Mouse (Mus musculus) spleen, adult 12 weeks (tissue): Measurements from ENCODE around the gene Hsf2bp.

ENCODE experiments used
- DNase-seq: peaks from one replicate; pipeline ENCODE4 v3.0.0; 2022; ENCODE audit warnings: low spot score

The Hsf2bp gene

GRCm38 (mm10) chr17:31937141-31937554 lies 99.0 kb downstream of the Hsf2bp start:
- no peak for DNase-seq

DNA sequence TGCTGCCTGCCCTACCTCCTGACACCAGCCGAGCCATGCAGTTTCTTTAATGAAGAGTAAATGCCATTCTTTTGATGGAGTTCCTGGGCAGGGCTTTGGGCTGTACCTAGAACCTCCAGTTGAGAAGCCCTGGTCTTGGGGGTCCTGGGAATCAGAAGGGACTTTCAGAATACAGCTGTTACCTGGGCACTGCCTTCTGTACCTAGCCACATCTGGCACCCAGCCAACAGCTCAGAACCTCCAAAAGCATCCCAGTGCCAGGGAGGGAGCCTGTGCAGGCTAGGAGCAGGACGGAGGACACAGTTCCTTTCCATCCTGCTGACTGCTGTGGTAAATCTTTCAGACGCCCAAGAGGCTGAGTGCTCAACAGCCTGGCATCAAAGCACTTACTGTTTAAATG lies 100.3 kb downstream of the Hsf2bp start:
- DNase-seq = no peak

DNA sequence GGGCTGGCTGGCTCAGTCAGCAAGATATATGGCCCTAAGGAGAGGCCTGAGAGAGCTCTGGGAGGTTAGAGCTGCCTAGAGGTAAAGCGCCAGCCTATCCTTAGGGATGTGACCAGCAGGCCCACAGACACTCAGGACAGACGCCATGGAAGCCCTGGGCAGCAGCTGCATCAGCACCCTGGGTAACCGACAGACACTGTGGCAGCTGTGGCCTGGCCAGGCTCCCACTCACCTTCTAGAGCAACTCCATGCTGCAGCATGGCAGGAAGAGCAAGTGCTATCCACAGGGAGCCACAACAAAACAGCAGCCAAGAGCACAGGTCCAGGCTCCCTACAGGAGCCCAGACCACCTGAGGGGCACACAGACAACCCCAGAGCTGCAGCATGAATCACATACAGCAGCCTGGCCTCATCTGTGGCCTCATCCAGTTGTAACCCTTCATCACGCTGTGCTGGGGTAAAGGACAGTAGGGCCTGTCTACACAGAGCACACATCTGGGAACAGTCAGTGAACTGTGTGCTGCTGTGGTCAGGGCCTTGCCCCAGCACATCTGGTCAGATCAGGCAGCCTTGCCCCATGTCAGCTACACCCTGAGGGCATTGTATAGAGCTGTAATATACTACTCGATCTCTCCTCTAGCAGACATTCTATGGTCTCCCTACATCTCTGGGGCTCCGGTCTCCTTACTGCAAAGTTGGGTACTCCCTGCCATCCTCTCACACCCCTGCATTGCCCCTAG lies 100.9 kb downstream of the Hsf2bp start:
- no peak for DNase-seq

GRCm38 (mm10) chr17:31933956-31934355 lies 102.2 kb downstream of the Hsf2bp start:
- no peak for DNase-seq

GRCm38 (mm10) chr17:31931499-31931898 lies 104.7 kb downstream of the Hsf2bp start:
- no peak for DNase-seq

- no peak for DNase-seq
Measured at GRCm38 (mm10) chr17:31929844-31930715, 106.1 kb downstream of the Hsf2bp start.

DNA sequence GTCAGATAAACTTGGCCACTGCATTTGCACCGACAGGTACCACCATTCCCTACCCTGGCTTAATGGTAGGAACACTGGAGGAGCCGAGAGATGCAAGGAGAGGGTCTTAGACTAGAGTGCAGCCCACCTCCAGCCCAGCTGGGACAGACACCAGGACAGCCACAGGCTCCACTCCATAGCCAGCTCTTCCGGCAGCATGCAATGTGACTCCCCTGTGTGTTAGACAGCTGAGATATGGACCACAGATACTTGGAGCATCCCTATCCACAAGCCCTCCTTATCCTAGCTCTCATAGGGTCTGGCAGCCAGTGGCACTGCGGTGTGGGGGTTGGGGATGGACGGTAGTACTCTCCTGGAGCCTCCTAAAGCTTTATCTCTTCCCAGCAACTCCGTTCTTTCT lies 107.1 kb downstream of the Hsf2bp start:
- no peak for DNase-seq

DNA sequence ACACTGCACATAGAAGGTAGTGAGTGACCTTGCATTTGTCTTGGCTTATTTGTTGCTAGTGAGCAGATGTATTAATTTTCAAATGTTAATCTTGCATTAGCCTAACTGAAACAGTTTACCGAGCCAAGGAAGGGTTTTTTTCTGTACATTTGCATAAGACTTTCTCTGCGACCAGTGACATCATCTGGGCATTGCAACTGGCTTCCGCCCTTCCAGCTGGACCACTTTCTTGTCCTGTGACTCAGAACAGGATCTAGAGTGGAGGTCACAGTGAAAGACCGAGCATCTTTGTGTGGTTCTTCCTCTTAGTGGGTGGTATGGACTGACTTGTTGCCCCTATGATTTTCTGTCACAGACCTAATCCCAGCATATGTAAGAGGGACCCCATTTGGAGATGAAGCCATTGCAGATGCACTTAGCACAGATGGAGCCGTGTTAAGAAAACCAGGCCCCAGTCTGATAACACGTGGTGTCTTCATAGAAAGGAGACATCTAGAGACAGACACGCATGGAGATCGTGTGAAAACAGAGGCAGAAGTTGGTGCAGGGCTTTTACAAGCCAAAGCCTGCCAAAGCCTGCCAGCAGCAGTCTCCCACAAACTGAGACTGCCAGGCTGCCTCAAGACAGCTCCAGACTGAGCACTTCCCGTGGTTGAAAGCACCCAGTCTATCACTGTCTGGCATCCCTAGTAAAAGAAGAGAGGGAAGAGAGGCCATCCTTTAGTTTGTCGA lies 108.1 kb downstream of the Hsf2bp start:
- no peak for DNase-seq

DNA sequence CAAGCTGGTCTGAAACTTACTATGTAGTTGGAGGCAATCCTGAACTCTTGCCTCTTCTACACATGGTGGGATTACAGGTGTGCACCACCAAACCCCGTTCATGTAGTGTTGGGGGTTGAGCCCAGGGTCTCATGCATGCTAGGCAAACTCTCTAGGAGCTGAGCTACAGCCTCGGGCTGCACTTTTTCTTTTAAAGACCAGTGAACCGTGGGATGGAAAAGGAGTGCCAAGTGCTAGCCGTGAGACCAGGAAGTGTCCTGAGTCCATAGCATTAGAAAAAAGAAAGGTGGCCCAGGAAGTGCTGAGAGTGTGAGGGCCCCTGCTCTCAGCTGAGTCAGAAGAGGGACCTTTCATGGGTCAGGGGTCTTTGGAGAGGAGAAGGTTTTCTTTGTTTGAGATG lies 111.9 kb downstream of the Hsf2bp start:
- no peak for DNase-seq

DNA sequence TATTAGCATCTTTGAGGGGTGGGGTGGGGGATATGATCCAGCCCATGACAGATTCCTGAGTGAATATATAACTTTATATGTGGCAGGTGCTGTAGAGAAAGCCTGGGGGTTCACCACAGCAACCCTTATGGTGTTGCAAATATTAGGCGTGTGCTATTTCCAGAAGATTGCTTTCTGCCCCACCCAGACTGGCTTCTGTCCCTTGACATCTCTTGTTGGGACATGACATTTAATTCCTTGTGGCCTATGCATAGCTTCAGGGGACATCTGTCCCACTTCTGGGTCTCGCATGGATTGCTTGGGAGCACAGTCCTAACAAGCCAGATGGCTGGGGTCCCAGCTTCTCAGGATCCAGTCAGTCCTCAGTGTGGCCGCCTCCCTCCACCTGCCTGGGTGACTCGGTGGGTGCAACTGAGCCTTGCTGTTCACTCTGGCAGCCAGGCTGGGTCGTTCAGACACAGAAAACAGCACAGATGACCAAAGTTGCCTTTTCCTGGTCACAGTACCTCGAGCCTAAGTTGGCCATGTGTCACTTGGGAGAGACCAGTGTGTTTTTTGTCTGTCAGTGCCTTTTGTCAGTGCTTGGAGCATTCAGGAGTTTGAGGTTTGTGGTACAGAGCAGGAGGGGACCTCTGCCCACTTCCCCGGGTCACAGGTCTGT lies 112.7 kb downstream of the Hsf2bp start:
- DNase-seq = no peak

GRCm38 (mm10) chr17:31920589-31921190 lies 115.5 kb downstream of the Hsf2bp start:
- DNase-seq = no peak

- no peak for DNase-seq
Measured at GRCm38 (mm10) chr17:31919599-31919998, 116.5 kb downstream of the Hsf2bp start.

DNA sequence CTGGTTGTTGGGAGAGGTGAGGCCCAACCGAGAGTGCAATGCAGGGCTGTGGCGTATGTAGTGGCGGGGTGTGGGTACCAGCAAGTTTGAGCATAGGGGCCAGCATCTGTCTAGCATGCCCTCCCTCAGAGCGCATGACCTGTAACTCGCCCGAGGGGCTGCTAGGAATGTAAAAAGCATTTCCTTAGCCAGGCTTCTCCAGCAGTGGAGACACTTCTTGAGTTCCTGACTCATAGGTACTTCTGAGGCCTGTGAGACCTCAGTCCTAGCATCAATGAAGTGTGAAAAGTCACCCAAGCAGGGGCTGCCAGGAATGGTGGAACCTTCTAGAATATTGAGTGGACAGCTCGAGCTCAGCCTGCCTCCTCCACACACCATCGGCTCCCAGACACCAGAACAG lies 117.8 kb downstream of the Hsf2bp start:
- no peak for DNase-seq

DNA sequence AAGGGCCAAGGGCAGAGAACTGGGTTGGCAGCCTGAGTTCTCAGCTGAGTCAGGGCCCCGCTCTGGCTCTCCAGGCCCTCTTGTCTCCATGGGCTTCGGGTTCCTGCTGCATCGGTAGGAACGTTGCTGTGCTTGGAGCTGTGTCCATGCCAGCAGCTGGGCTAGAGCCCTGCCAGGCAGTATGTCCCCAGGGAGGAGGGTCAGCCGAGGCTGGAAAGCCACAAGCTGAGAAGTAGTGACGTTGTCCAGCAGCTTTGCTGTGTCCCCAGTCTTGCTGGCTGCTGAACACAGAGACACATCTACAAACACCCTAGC lies 119.7 kb downstream of the Hsf2bp start:
- no peak for DNase-seq

GRCm38 (mm10) chr17:31915756-31916460 lies 120.2 kb downstream of the Hsf2bp start:
- no peak for DNase-seq

DNA sequence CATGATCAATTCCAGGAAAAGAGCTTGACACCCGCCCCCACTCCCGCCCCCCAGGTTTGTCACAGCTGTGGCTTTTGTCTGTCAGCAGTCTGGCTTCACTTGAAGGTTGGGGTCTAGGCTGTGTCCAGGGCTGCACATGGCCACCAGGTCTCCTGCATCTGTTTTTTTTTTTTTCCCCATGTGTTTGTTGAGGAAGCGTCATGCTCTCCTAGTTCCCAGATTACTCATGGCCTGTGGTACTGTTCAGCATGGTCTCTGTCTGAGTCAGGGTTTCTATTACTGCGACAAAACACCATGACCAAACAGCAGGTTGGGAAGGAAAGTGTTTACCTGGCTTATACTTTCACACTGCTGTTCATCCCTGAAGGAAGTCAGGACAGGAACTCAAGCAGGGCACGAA lies 121.8 kb downstream of the Hsf2bp start:
- no peak for DNase-seq

GRCm38 (mm10) chr17:31912881-31913662 lies 123.1 kb downstream of the Hsf2bp start:
- no peak for DNase-seq

DNA sequence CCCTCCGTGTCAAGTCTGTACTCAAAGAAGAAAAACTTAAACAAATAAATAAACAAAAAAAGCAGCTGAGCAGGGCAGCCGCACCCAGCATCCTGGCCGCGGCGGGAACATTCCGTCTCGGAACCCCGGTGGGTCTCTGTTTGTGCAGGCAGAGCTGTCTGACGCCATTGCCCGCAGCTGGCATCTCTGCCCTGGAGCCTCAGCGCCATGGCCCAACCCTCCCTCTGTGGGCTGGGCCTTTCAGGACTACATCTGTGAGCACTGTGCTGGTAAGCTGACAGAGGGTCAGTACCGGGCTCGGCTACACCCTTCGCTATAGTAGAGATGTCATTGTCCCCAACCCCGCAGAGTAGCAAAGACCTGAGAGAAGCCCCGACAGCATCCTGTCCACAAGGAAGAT lies 123.8 kb downstream of the Hsf2bp start:
- DNase-seq = no peak

DNA sequence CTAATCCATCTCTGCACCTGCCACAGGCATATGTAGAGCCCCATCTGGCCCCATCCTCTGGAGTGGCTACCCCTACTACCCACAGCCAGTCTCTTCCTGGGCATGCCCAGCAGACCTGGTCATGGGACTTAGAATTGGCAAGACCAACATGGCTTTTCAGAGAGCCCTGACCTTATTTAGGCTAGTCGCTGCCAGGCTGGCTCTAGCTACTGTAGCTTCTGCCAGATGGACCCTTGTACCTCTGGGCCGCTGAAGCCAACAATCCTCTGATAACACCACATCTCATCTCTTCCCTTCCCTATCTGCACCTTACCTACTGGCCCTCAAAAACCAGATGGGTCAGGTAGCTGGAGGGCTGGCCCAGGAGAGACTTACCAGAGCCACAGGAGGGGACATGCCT lies 127.2 kb downstream of the Hsf2bp start:
- DNase-seq = no peak

GRCm38 (mm10) chr17:31906441-31906840 lies 129.7 kb downstream of the Hsf2bp start:
- no peak for DNase-seq
